Mouse (Mus musculus) liver, embryonic 15.5 days (tissue): ENCODE data around the gene 4833420G17Rik. TPM values are rescaled to one million over a fixed set of nuclear protein-coding genes. Genes with fewer than 3 reads are reported as not detected.
"Not testable (repeated sequence)": the region's sequence is repeated elsewhere in the genome, so short reads cannot be mapped to it uniquely, and the experiment has no call there.

ENCODE experiments used
- ATAC-seq: fragments of 200-750 bp; cut with Nextera tagmentation; 2 replicates; pipeline ENCODE4 v1.8.0; 2017; ENCODE audit warnings: moderate number of reproducible peaks, mild to moderate bottlenecking, moderate library complexity; ENCODE audit not compliant: insufficient read depth
- H3K27ac ChIP-seq: fragments of 300-500 bp; sonication (generic); replicated peaks from 2 replicates; pipeline ENCODE4 v1.5.1; 2015; ENCODE audit warnings: mild to moderate bottlenecking, inconsistent platforms
- H3K27me3 ChIP-seq: fragments of 300-500 bp; sonication (generic); 2 replicates; pipeline ENCODE4 v1.6.1; 2015; ENCODE audit warnings: mild to moderate bottlenecking, inconsistent platforms
- H3K36me3 ChIP-seq: fragments of 300-500 bp; sonication (generic); replicated peaks from 2 replicates; pipeline ENCODE4 v1.6.1; 2015; ENCODE audit warnings: moderate library complexity, mild to moderate bottlenecking, inconsistent platforms
- H3K4me1 ChIP-seq: fragments of 300-500 bp; sonication (generic); replicated peaks from 2 replicates; pipeline ENCODE4 v1.6.1; 2015; ENCODE audit warnings: inconsistent platforms
- H3K4me2 ChIP-seq: fragments of 300-500 bp; sonication (generic); 2 replicates; pipeline ENCODE4 v1.6.1; 2015; ENCODE audit warnings: moderate library complexity, mild to moderate bottlenecking, inconsistent platforms
- H3K4me3 ChIP-seq: fragments of 300-500 bp; sonication (generic); replicated peaks from 2 replicates; pipeline ENCODE4 v1.5.1; 2015; ENCODE audit warnings: mild to moderate bottlenecking, inconsistent platforms
- H3K9ac ChIP-seq: fragments of 300-500 bp; sonication (generic); 2 replicates; pipeline ENCODE4 v1.6.1; 2015; ENCODE audit warnings: moderate library complexity, mild to moderate bottlenecking, inconsistent platforms
- H3K9me3 ChIP-seq: fragments of 300-500 bp; sonication (generic); replicated peaks from 2 replicates; pipeline ENCODE4 v1.6.1; 2016; ENCODE audit warnings: inconsistent platforms
- WGBS: fragments of 180-500 bp; shearing (Covaris S2); methylation state at CpG from one replicate; pipeline ENCODE4 v1.1.7; 2015; ENCODE audit warnings: mixed read lengths; ENCODE audit not compliant: insufficient replicate concordance; 5-methylcytosine and 5-hydroxymethylcytosine counted together
- polyA plus RNA-seq: library from polyadenylated mRNA; unstranded; fragments of >200 nt; fragmentation: Nextera tagmentation; extraction: Ambion mirVana; gene quantifications from 2 replicates; pipeline ENCODE4 v1.2.1, GENCODE M21; 2015

The 4833420G17Rik gene
- polyA plus RNA-seq, 1 experiment from 2014 or later, result 18.6 TPM

GRCm38 (mm10) chr13:119476631-119477030 is 14.1 kb downstream of the 4833420G17Rik start:
- Histone ChIP-seq H3K9ac (no peak overlapping the region), H3K27ac (no peak overlapping the region), H3K27me3 (no peaks in the 10 kb centered on the region), H3K4me2 (no peak overlapping the region), H3K9me3 (no peaks in the 10 kb centered on the region), H3K4me1 (no peaks in the 10 kb centered on the region), H3K4me3 (no peak overlapping the region), H3K36me3 (peaks cover 74% of the 10 kb centered on the region)
- ATAC-seq, result no peak
- 68% methylated on average over 9 of the region's 9 CpGs for WGBS

DNA sequence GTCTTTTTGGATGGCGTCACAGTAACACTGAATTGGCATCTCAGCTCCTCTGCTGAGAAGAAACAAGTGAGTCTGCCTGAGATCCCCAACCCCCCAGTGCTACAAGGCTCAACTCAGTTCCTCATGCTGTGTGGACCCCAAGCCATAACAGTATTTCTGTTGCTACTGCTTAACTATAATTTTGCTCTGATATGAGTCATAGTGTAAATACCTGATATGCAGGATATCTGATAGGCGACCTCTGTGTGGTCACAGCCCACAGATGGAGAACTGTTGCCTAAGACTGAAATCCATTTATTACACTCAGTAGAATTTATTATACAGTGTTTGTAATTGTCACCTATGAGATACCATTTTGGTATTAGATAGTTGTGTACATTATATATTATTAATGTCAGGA is 15.2 kb downstream of the 4833420G17Rik start:
- H3K9ac ChIP-seq, result no peak overlapping the region
- no peak for ATAC-seq
- no peaks in the 10 kb centered on the region for H3K27me3 ChIP-seq
- no peak overlapping the region for H3K4me2 ChIP-seq
- no peak overlapping the region for H3K27ac ChIP-seq
- H3K9me3 ChIP-seq, result no peaks in the 10 kb centered on the region
- 67% methylated on average over 2 of the region's 2 CpGs for WGBS
- H3K36me3 ChIP-seq, result peaks cover 68% of the 10 kb centered on the region
- H3K4me3 ChIP-seq, result no peak overlapping the region
- no peaks in the 10 kb centered on the region for H3K4me1 ChIP-seq

GRCm38 (mm10) chr13:119487354-119487753 is 24.8 kb downstream of the 4833420G17Rik start:
- Histone ChIP-seq H3K4me1 (no peaks in the 10 kb centered on the region), H3K27ac (no peak overlapping the region), H3K9ac (no peak overlapping the region), H3K4me3 (no peak overlapping the region), H3K9me3 (peaks cover 12% of the 10 kb centered on the region), H3K27me3 (no peaks in the 10 kb centered on the region), H3K4me2 (no peak overlapping the region; the same call in 1 of the 2 replicates), H3K36me3 (peaks cover 30% of the 10 kb centered on the region)
- no peak for ATAC-seq
- 49% methylated on average over 7 of the region's 7 CpGs for WGBS

GRCm38 (mm10) chr13:119487880-119488580 is 25.5 kb downstream of the 4833420G17Rik start, which contains the start of the genes Tmem267 and 3110070M22Rik:
Tmem267 (plus strand) TSS chr13:119488039.
3110070M22Rik (minus strand) TSS chr13:119488383.
- no peaks in the 10 kb centered on the region for H3K27me3 ChIP-seq
- no peak within 1 kb of the TSS for H3K27ac ChIP-seq
- no peaks in the 10 kb centered on the region for H3K4me1 ChIP-seq
- no peak within 1 kb of the TSS for H3K4me3 ChIP-seq
- H3K4me2 ChIP-seq, result no peak within 1 kb of the TSS; the same call in 1 of the 2 replicates
- H3K9ac ChIP-seq, result no peak within 1 kb of the TSS; the same call in 1 of the 2 replicates
- ATAC-seq, result no peak
- 69% methylated on average over 87 of the region's 87 CpGs for WGBS
- peaks cover 12% of the 10 kb centered on the region for H3K9me3 ChIP-seq
- peaks cover 28% of the 10 kb centered on the region for H3K36me3 ChIP-seq

DNA sequence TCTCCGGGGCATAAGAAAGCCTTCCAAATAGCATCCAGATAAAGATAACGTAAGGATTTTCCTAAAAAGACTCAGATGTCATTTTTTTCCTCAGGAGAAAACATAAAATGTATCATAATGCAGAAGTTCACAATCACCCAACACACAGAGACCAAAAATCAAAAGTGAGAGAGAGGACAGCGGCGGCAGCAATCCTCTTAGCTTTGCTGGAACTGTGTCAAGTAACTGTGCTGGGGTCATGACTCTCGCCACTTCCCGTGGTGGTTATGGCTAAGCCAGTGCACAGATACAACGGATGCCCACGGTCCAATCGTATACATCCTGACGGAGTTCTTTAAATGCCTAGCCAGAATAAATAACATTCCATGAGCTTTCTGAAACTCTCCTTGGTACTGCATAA is 29.5 kb downstream of the 4833420G17Rik start:
- WGBS, result 77% methylated on average over 10 of the region's 10 CpGs
- ATAC-seq, result not testable (repeated sequence)

DNA sequence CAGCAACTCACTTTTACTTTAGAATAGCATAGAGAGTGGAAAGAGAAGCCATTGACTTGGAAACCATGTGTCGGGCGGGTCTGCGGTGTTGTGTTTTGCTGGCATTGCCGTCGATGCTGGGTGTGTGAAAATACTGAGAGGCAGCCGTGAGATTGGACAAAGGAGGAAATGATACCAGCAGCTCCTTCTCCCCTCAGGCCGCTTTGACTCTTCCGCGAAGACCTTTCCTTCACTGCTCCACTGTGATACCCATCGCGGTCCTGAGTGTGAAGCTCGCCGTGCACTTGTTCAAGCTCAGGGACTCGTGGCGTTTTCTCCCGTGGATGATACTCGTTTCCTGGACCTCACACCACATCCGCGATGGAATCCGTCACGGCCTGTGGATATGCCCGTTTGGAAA is 32.4 kb downstream of the 4833420G17Rik start:
- 0 out of 2 replicates have a peak, but pooled peaks have one; percentile 13 for ATAC-seq
- H3K4me2 ChIP-seq, H3K9ac ChIP-seq, H3K4me3 ChIP-seq, H3K27ac ChIP-seq, H3K27me3 ChIP-seq, H3K4me1 ChIP-seq, H3K36me3 ChIP-seq: not testable (repeated sequence)
- peaks cover 15% of the 10 kb centered on the region for H3K9me3 ChIP-seq
- 84% methylated on average over 13 of the region's 22 CpGs for WGBS

More for the DNA sequence above, 29.5 kb downstream of the 4833420G17Rik start:
- not testable (repeated sequence) for H3K4me1 ChIP-seq, H3K27me3 ChIP-seq, H3K4me3 ChIP-seq, H3K4me2 ChIP-seq, H3K9ac ChIP-seq, H3K27ac ChIP-seq, H3K36me3 ChIP-seq
- H3K9me3 ChIP-seq, result peaks cover 17% of the 10 kb centered on the region

Other genes with a start within 250 kb of the 4833420G17Rik start
- 14.5 and 18.3 TPM in 2 replicates for gene Paip1, start 34.2 kb upstream of the 4833420G17Rik start, polyA plus RNA-seq
- 0.37 and 0.44 TPM in 2 replicates for gene Tmem267, start 25.3 kb downstream of the 4833420G17Rik start, polyA plus RNA-seq
- 0.13 TPM in 1 of 2 replicates, not detected in the other for gene 3110070M22Rik, start 25.6 kb downstream of the 4833420G17Rik start, polyA plus RNA-seq
- gene Ccl28, start 161.1 kb downstream of the 4833420G17Rik start, polyA plus RNA-seq, result not detected in 2 replicates
- gene Hmgcs1, start 227.6 kb downstream of the 4833420G17Rik start, polyA plus RNA-seq, result 166 and 167 TPM in 2 replicates